Mouse (Mus musculus): ENCODE results near the gene Zdhhc23.
A peak's percentile ranks its signal among the peaks of the same experiment; 100 is the strongest.

Zdhhc23 gene

DNA sequence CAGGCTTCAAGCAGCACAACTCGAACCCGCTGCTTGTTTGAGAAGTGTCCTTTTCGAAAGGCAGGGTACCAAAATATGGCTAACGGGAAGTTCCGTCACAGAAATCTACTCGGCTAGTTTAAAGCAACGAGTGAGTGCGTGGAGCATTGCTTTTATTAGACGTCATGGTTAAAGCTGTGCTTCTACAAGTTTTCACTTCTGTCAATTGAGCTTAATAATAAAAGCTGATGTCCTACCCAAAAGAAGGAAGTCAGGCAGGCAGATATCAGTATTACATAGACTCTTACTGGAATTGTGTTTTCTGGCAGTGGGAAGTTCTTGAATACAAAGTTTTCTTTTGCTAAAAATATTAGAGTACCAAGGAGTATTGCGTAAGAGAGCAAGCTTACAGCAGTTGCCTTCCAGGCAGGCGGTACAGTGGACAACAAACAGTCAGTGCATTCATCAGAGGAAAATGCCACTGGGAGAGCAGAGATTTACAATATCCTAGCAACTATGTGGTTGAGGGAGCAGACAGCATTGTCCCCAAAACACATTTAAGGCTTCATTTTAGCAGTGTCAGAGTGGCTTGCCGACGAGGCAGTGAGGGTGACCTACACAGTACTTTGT is 13.7 kb downstream of the Zdhhc23 start:
- peak; percentile 29 for DNase-seq (ENCODE audit: low read depth, low spot score)

DNA sequence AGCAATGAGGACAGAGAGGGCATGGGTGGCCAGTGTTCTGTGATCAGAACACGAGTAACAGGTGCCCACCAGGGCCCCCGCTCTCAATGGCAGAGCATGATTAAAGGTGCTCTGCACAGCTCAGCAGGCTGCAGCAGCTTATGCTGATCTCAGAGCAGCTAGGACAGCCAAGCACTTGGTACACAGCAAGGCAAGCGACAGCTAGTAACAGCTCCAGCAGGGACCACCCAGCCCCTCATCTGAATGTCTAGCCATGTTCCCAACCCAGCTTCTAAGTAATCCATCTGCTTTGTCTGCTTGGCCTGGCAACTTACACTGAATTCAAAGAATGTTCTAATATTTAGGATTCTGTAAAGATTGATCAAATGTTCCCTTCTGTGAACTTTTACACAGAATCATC is 15.8 kb downstream of the Zdhhc23 start:
- no peak for DNase-seq (ENCODE audit: low read depth, low spot score)

DNA sequence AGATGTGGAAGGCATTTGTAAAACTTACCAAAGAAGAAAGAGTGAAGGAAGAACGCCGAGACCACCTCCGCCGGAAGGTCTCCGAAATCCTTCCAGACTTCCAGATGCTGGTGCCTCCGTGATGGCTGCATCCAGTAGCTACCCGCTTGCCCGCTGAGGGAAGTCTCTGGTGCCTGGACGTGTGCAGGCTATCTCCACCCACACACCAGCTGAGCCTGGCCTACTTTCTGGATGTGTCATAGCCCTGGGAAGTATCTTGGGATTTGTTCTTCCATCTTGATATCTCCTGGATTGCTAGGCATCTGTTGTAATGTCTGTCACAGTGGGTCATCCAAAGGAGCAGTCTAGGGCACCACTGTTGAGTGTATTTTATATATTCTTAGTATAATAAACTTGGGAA is 16.3 kb downstream of the Zdhhc23 start:
- DNase-seq (ENCODE audit: low read depth, low spot score): peak; percentile 40

DNA sequence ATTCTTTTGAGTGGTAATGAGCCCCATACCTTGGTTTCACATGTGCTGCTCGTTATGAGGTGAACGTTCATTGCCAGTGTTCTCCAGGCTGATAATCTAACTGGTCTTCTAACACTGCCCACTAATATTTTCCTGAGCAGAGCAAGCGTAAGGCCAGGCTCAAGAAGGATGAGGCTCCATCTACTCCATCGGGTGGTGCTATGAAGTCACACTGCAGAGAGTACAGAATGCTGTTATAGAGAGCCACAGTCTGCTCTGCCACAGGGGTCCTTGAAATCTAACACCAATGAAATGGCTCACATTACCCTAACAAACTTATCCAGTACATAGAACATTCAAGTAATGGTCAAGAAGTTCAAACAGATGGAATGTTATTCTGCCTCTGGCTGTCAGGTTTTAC is 21.6 kb downstream of the Zdhhc23 start:
- no peak for DNase-seq (ENCODE audit: low read depth, low spot score)

DNA sequence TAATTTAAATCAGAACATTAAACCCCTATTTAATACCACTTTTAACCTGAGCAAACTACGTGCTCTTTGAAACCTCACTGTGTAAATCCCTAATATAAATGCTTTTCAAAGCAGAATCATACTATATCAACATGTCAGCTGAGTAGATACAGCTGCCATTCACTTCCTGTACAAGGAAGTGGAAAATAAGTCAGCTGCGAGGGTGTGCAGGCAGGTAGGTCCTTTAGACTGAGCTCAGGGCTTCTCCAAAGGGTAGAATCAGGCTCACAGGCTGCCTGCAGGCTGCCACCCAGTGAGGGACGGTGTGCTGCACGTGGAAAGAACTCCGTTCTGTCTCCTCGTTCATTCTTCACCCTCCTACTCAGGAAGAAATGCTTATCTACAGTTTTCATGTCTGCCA is 24.7 kb downstream of the Zdhhc23 start:
- DNase-seq (ENCODE audit: low read depth, low spot score): no peak

DNA sequence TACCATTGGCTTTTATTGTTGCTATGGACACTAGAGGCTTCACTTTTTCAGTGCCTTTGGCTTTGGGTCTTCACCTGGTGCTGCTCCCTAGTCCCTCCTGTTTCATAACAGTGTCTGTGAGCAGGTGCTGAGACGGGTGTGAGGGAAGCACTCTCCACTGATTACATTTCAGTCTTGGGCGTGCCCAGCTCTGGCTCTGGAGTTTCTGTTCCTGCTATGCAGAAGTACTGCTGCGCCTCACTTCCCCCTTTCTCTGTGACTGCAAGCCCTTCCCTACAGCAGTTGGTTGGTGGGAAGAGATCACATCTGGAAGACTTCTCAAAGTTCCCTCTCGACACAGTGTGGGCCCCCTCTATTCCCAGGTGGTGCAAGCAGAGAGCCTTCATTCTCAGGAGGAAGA is 28.0 kb downstream of the Zdhhc23 start:
- DNase-seq (ENCODE audit: low read depth, low spot score): no peak

DNA sequence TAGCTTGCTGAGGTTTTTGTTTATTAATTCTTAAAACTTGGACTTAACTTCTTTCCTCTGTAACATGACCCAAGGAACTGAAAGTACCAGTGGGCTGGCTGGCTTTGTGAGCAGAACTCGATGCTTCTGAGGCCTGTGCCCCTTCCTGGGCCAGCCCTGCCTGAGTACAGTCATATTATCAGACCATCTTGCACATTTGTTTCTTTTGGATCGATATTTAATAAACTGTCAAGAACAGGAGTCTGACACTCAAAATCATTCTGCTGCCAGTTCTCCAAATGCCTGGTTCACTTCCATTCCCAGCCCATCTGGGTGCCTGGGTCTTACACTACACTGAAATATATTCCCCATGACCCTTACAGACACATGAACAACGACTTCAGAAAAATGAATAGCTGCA is 33.7 kb downstream of the Zdhhc23 start:
- DNase-seq (ENCODE audit: low read depth, low spot score): no peak

DNA sequence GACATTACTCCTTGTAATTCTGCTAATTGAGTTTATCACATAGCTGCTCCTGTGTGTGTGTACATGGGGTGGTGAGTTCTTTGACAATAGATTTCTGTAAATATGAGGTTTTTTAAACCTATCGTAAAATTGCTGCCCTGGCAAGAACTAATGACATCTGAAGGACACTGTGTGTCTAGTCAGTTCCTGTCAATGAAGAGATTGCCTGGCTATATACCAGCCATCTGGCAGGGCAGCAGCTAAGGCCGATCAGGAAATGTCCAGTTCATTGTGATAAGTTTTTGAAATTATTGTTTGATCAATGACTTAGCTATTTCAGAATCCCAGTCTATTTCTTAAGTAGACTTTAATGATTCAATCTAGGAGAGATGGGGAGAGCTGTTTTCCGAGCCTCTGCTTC is 34.2 kb downstream of the Zdhhc23 start:
- no peak for DNase-seq (ENCODE audit: low read depth, low spot score)

DNA sequence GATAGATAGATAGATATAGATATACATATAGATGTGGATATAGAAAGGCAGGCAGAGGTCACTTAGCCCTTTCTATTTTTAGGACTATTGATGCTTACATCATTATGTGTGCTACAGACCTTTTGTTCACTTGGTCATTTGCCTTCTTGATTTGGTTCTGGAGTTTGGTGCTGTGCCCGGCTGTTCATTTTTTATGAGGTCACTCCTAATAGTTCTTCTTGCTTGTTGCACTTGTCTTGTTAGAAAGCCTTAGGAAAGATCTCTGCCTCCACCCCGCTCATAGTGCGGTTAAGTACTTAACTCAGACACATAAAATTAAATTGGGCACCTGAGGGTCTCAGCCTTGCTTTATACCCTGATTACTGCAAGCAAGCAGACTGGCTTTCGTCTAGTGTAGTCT is 38.7 kb downstream of the Zdhhc23 start:
- DNase-seq (ENCODE audit: low read depth, low spot score): no peak

DNA sequence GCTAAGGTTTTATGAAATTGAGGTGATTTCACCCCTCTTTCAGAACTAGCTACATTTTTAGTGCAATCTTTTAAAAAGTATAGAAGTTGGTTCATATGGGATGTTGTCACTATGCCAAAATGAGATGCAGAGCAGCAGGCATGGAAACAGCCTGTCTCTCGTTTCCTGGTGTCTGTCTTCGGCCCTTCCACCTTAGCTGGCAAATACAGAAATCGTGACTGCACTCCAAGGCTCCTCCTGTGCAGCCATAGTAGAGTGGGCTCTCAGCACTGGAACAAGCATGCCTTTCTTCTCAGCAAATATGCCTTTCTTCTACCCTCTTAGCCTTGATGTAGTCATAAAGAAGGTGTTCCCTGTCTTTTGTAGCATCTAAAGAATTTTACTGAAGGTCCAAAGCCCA is 43.7 kb downstream of the Zdhhc23 start:
- no peak for DNase-seq (ENCODE audit: low read depth, low spot score)

DNA sequence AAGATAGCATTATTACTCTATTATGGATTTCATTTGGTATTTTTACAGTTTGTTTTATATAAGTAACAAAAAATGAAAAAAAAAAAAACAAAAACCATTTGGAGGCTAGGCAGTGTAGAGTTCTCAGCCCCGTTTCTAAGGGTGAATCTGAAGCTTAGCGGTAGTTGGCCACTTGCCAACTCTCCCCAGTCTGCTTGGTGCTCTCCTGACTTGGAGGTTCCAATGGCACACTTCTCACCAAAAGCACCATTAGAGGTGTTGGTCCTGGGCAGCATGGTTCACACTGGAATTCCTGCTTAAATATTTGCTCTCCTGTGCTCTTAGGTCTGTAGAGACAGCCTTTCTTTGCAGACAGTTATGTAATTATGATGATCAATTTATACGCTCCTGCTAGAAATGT is 44.2 kb downstream of the Zdhhc23 start:
- no peak for DNase-seq (ENCODE audit: low read depth, low spot score)

DNA sequence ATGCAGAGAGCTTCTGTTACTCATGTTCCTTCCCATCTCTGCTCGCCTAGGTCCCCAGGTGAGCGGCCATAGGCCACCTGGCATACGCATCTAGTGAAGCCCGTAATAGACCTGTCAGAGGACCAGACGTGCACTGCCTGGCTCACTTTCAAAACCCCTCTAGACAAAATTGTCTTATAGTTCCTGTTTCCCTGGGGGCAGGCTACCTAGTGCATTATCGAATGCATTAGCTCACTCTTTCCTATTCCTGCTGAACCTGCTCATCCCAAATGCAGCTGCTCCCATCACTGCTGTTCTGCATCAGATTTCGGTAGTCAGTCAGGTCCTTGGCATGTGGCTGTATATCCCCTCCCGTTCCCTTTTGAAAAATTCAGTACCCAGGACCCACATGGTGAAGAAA is 44.7 kb downstream of the Zdhhc23 start:
- DNase-seq (ENCODE audit: low read depth, low spot score): no peak

DNA sequence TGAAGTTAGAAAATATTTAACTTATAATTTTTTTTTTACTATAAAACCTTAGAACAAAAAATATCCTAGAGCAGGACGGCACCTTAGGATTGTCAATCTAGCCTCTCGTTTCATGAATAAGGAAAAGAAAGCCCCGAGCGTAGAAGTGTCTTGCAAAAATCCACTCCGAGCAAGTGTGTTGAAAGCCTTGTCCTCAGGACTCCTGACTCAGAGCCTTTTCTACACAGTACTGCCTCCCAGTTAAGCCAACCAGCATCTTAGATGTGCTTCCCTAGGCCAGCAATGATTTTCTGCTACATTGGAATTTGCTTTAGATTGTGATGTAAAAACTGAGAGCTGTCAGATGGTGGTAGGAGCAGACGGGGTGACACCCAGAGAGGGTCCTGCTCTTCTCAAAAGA is 46.5 kb downstream of the Zdhhc23 start:
- DNase-seq (ENCODE audit: low read depth, low spot score): no peak

DNA sequence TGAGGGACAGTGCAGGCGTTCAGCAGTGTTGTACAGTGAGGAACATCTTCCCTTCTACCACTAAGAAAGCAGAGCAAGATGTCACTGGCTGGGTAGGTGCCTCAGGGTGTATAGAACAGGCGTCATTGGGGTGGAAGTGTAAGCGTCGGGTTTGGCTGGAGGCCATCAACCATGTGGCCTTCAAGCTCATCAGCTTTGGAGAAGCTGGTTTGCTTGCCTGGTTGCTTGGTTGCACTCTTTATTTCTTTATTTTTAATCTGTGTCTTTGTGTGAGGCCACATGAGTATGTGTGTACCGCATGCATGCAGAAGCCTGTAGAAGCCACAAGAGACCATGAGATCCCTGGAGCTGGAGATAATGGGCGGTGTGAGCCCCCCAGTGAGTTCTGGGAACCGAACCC is 47.3 kb downstream of the Zdhhc23 start:
- DNase-seq (ENCODE audit: low read depth, low spot score): no peak

DNA sequence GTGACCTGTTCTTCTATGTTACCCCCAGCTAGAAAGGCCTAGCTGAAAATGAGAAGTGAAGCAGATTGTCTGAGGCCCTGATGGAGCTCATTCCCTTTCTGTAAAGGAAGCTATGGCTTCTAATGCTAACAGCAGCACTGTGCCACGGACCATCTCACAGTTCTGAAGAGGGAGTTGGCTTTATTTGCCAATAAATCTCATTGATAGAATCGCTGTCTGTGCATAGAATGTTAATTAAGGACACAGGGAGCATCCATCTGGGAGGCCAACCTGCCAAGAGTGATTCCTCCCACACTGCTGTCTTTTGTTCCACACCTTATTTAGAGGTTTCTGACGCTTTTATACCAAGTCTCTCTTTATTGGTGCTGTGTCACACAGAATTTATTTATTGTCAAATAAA is 48.1 kb downstream of the Zdhhc23 start:
- no peak for DNase-seq (ENCODE audit: low read depth, low spot score)

DNA sequence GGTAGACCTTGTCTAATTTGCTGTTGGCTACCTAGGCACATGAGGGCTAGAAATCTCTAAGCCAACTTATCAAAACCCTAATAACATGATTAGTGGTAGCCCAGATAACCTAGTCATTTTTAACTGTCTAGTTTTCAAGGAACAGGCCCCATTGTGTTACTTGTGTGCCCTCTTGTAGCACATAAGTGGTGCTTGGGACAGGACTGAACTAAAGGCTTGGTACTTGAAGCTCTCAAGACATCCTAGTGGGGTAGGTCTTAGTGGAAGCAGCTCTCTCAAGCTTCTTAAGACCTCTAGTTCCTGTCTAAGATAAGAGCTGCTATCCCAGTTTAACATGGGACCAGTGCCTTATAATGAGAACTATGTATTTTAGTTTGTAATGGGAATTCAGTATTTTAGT is 49.0 kb downstream of the Zdhhc23 start:
- no peak for DNase-seq (ENCODE audit: low read depth, low spot score)

DNA sequence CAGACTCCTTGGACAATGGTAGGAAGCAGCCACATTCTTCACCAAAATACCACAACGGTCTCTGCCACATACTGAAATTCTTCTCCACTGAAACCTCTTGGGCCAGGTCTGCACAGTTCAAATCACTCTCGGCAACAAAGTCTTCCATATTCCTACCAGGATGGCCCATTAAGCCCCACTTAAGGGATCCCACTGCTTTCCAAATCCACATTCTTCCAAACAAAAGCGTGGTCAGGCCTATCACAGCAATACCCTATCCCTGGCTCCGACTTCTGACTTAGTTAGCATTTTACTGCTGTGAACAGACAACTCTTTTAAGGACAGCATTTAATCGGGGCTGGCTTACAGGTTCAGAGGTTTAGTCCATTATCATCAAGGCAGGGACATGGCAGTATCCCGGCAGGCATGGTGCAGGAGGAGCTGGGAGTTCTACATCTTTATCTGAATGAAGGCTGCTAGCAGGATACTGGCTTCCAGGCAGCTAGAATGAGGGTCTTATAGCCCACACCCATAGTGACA is 53.2 kb downstream of the Zdhhc23 start, which contains the start of gene Qtrt2:
Gene Qtrt2 (minus strand): TSS at position 469 of the 519 bp plus-strand sequence.
- DNase-seq (ENCODE audit: low read depth, low spot score): no peak

DNA sequence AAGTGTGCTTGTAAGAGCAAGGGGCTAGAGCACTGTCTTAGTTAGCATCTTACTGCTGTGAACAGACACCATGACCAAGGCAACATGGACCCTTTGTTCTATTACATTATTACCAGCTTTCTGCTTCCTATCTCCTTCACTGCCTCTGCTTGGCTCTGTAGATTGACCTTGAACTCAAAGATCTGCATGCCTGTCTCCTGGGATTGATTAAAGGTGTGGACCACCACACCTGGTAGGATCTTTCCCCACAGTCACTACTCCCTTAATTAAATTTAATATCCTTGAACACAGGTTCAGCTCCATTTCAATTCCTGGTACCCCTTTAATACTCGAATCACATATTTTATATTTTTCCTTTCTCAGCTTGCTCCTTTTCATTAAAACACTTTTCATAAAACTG is 53.7 kb downstream of the Zdhhc23 start:
- DNase-seq (ENCODE audit: low read depth, low spot score): no peak

DNA sequence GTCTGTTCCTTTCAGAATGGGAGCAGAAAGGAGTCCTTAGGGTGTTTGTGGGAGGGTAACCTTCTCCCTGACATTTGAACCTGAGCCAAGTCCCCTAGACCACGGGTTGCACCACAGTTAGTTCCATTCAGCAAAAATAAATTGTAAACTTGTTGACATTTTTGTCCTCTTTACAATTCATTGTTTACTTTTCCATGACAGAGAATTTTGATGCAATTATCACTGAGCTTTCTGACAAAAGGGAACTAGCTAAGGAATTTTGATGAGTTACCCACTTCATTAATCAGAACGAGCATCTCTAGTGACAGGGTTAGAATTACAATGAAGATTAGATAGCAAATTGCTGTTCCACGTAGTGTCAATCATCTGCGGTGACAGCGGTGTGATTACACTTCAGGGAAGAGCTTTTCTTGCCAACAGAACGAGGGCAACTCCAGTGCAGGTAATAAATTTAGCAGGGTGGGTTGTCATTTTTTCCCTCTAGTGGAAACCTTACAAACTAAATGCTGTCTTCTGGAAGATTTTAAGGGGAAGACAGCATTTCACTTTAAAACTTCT is 54.5 kb downstream of the Zdhhc23 start:
- DNase-seq (ENCODE audit: low read depth, low spot score): no peak

DNA sequence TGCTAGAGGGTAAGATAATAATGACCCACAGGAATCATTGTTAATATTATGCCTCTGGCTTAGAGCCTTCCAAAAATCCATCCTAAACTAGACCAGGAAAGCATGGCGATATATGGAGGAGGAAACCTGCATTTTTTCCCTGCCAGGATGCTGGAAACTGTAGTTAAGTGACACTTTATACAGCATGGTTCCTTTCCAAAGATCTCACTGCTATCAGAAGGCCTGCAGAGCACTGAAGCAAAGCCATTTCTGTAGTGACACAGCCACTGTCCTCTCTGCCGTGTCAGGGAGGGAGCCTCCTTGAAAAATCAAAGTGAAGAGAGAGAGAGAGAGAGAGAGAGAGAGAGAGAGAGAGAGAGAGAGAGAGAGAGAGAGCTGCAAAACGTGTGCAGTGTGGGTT is 57.0 kb downstream of the Zdhhc23 start:
- DNase-seq (ENCODE audit: low read depth, low spot score): no peak

DNA sequence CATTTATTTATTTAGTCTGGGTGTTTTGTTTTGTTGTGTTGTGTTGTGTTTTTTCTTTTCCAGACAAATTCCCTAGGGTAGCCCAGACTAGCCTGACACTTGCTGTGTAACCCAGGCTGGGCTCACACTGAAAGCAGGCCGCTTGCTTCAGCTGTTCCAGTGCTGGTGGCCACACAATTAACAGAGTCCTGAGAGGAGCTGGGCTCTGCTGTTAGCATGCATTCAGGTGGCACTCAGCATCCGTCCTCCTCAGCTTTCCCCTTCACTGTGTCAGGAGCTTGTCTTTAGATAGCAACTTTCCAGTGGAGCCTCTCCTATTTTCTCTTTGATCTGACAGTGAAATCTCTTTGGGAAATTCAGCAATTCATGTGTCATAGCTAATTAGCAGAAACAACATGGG is 57.6 kb downstream of the Zdhhc23 start:
- DNase-seq (ENCODE audit: low read depth, low spot score): no peak

DNA sequence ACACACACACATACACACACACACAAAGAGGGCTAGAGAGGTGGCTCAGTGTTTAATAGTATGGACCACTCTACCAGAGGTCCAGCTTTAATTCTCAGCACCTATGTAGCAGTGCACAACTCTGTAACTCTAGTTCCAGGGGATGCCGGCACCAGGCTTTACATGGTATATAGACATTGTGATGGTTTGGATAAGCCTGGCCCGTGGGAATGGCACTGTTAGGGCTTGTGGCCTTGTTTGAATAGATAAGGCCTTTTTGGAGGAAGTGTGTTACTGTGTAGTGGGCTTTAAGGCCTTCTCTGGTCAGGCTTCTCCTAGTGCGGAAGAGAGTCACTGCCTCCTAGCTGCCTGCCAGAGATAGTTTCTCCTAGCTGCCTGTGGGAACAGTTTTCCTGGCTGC is 60.7 kb downstream of the Zdhhc23 start:
- no peak for DNase-seq (ENCODE audit: low read depth, low spot score)

Data from 3T3-L1 (cell line).